Mouse (Mus musculus): ENCODE data around the gene Elmod3.

DNA sequence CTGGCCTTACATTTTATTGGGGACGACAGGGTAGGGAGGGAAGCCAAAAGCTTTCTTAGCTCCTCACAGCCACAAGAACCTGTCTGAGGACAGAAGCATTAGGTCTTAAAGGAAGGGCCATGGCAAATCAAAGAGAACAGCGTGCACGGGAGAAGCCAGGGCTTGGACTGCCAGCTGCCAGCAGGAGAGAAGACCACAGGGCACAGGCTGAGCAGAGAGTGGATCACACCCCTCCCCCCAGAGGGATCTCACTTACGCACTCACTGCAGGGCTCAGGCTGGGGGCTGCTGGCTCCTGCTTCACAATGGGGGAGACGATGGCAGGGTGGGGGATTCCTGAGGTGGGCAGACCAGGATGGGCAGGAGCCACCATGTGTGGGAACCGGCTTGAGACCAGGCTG, 33.5 kb upstream of the Elmod3 start:
- TF ChIP-seq CTCF (IDR thresholded peaks at IDR 0.05; ENCODE audit: low read depth) (no peak), EP300 (IDR thresholded peaks at IDR 0.05; ENCODE audit: low read depth) (no peak)

Measured in liver, postnatal 0 days (tissue).